Mouse (Mus musculus): ENCODE measurements around the gene 1810010D01Rik. TPM values are rescaled to one million over a fixed set of nuclear protein-coding genes. Genes with fewer than 3 reads are reported as not detected.

Gene 1810010D01Rik
- polyA plus RNA-seq, 3 experiments from 2014 or later, result not detected

- ATAC-seq, result no peak
Measured at GRCm38 (mm10) chr7:145173563-145173962, 34.4 kb downstream of the 1810010D01Rik start.

- ATAC-seq, result no peak
Measured at GRCm38 (mm10) chr7:145173116-145173515, 34.8 kb downstream of the 1810010D01Rik start.

- no peak for ATAC-seq
Measured at GRCm38 (mm10) chr7:145169703-145170102, 38.2 kb downstream of the 1810010D01Rik start.

DNA sequence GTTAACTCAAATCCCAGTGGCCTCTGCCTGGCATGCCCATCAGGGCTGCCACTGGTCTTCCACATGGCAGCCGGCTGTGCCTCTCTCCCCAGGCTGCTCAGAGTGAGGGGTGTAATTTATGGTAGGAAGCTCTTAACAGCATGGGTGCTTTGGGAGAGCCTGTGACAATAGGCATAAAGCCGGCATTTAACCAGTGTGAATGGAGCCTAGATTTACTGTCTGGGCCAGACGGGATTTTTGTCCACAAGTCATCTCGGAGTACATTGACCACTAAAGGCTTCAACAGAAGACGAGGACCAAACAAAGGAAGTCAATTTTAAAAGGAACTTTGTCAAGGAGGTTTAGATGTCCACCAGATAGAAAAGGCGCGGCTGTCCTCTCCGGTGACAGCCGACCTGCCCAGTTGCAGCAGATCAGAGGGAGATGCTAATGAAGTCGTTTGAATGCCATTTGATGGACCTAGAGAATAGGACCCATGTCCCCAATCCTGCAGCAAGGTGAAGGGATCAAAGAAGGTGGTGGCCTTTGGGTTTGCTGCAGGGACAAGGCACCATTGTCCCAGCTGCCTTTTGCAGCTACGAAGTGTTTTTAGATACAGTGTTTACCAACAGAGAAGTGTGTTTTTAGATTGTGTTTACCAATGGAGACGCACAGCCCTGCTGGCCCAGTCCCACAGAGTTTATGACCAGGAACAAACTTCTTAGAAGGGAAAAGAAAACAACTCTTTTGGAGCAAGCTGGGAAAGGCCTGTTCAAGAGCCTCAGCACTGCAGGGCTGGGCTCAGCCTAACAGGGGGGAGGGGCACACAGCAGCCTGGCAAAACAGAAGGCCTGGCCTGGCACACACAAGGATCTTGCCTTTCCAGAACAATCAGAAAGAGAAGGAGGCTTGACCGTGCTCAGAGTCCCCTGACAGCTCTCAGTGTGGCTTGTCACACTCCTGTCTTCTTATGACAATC is 48.4 kb downstream of the 1810010D01Rik start:
- ATAC-seq, result no peak

Other genes with a start within 250 kb of the 1810010D01Rik start
- gene Tpcn2, start 75.9 kb upstream of the 1810010D01Rik start, polyA plus RNA-seq (2017; shearing (Covaris generic)), result 1 to 10 TPM; 6.9 to 7.6 (median 7.6) TPM
- not detected for gene Mrgprf, start 92.7 kb upstream of the 1810010D01Rik start, polyA plus RNA-seq (2017; shearing (Covaris generic))
- gene Mrgprd, start 106.7 kb upstream of the 1810010D01Rik start, polyA plus RNA-seq (2017; shearing (Covaris generic)), result not detected

Data from inflammation-experienced regulatory T-cells, adult 6 months (primary cell).